Mouse (Mus musculus): Measurements from ENCODE around the gene Ube2l6. TPM values are rescaled to one million over a fixed set of nuclear protein-coding genes. Genes with fewer than 3 reads are reported as not detected.
A peak's percentile ranks its signal among the peaks of the same experiment; 100 is the strongest.

Gene Ube2l6
- total and polyA plus RNA-seq, 2 experiments: 44.3 to 106 TPM

- Histone ChIP-seq H3K4me3 (ENCODE audit: insufficient read depth, low read depth, low read length) (no peak overlapping the region), H3K27me3 (ENCODE audit: control insufficient read depth, insufficient read depth, low read length) (no peaks in the 10 kb centered on the region), H3K36me3 (ENCODE audit: control insufficient read depth, insufficient read depth, low read length) (peaks cover 14% of the 10 kb centered on the region), H3K4me1 (ENCODE audit: control insufficient read depth, insufficient read depth, low read length) (peaks cover 28% of the 10 kb centered on the region), H3K79me2 (ENCODE audit: control insufficient read depth, insufficient read depth, low read length) (no peaks in the 10 kb centered on the region), H3K27ac (replicated peaks; ENCODE audit: insufficient read depth, low read depth, low read length) (no peak overlapping the region), H3K9ac (ENCODE audit: low read depth, low read length) (no peak overlapping the region)
- WGBS: 73% methylated on average over 8 of the region's 8 CpGs
- DNase-seq (ENCODE audit: extremely low read depth, low read depth, low spot score): no peak
- TF ChIP-seq CTCF (IDR thresholded peaks at IDR 0.05; ENCODE audit: low read depth, low read length) (no peak), POLR2A (IDR thresholded peaks at IDR 0.05; ENCODE audit: extremely low read depth, insufficient read depth, low read length) (no peak)
These were observed 37.9 kb upstream of the Ube2l6 start for GRCm38 (mm10) chr2:84760777-84761176.

GRCm38 (mm10) chr2:84761309-84761708 lies 37.3 kb upstream of the Ube2l6 start:
- TF ChIP-seq CTCF (IDR thresholded peaks at IDR 0.05; ENCODE audit: low read depth, low read length) (no peak), POLR2A (IDR thresholded peaks at IDR 0.05; ENCODE audit: extremely low read depth, insufficient read depth, low read length) (no peak)
- WGBS: 44% methylated on average over 3 of the region's 3 CpGs
- peaks cover 26% of the 10 kb centered on the region for H3K4me1 ChIP-seq (ENCODE audit: control insufficient read depth, insufficient read depth, low read length)
- H3K9ac ChIP-seq (ENCODE audit: low read depth, low read length): no peak overlapping the region
- H3K36me3 ChIP-seq (ENCODE audit: control insufficient read depth, insufficient read depth, low read length): peaks cover 19% of the 10 kb centered on the region
- H3K27me3 ChIP-seq (ENCODE audit: control insufficient read depth, insufficient read depth, low read length): no peaks in the 10 kb centered on the region
- no peaks in the 10 kb centered on the region for H3K79me2 ChIP-seq (ENCODE audit: control insufficient read depth, insufficient read depth, low read length)
- no peak overlapping the region for H3K4me3 ChIP-seq (ENCODE audit: insufficient read depth, low read depth, low read length)
- no peak for DNase-seq (ENCODE audit: extremely low read depth, low read depth, low spot score)
- H3K27ac ChIP-seq (replicated peaks; ENCODE audit: insufficient read depth, low read depth, low read length): peak overlapping the region; percentile 98

- peak overlapping the region; percentile 100 for H3K27ac ChIP-seq (replicated peaks; ENCODE audit: insufficient read depth, low read depth, low read length)
- DNase-seq (ENCODE audit: extremely low read depth, low read depth, low spot score): peak; percentile 98
- H3K79me2 ChIP-seq (ENCODE audit: control insufficient read depth, insufficient read depth, low read length): no peaks in the 10 kb centered on the region
- H3K4me3 ChIP-seq (ENCODE audit: insufficient read depth, low read depth, low read length): no peak overlapping the region
- TF ChIP-seq POLR2A (IDR thresholded peaks at IDR 0.05; ENCODE audit: extremely low read depth, insufficient read depth, low read length) (no peak), CTCF (IDR thresholded peaks at IDR 0.05; ENCODE audit: low read depth, low read length) (no peak)
- H3K36me3 ChIP-seq (ENCODE audit: control insufficient read depth, insufficient read depth, low read length): peaks cover 25% of the 10 kb centered on the region
- H3K27me3 ChIP-seq (ENCODE audit: control insufficient read depth, insufficient read depth, low read length): no peaks in the 10 kb centered on the region
- 23% methylated on average over 1 of the region's 1 CpGs for WGBS
- H3K4me1 ChIP-seq (ENCODE audit: control insufficient read depth, insufficient read depth, low read length): peaks cover 22% of the 10 kb centered on the region
- H3K9ac ChIP-seq (ENCODE audit: low read depth, low read length): 0 out of 2 replicates have a peak overlapping the region, but pooled peaks have one; percentile 28
These were observed 36.8 kb upstream of the Ube2l6 start for GRCm38 (mm10) chr2:84761840-84762239.

- 39% methylated on average over 4 of the region's 4 CpGs for WGBS
- no peaks in the 10 kb centered on the region for H3K27me3 ChIP-seq (ENCODE audit: control insufficient read depth, insufficient read depth, low read length)
- H3K36me3 ChIP-seq (ENCODE audit: control insufficient read depth, insufficient read depth, low read length): peaks cover 29% of the 10 kb centered on the region
- H3K79me2 ChIP-seq (ENCODE audit: control insufficient read depth, insufficient read depth, low read length): no peaks in the 10 kb centered on the region
- no peak for TF ChIP-seq CTCF (IDR thresholded peaks at IDR 0.05; ENCODE audit: low read depth, low read length)
- no peak for TF ChIP-seq POLR2A (IDR thresholded peaks at IDR 0.05; ENCODE audit: extremely low read depth, insufficient read depth, low read length)
- H3K4me1 ChIP-seq (ENCODE audit: control insufficient read depth, insufficient read depth, low read length): peaks cover 19% of the 10 kb centered on the region
- peak; percentile 74 for DNase-seq (ENCODE audit: extremely low read depth, low read depth, low spot score)
- no peak overlapping the region for H3K4me3 ChIP-seq (ENCODE audit: insufficient read depth, low read depth, low read length)
- peak overlapping the region; percentile 100 for H3K27ac ChIP-seq (replicated peaks; ENCODE audit: insufficient read depth, low read depth, low read length)
- 0 out of 2 replicates have a peak overlapping the region, but pooled peaks have one; percentile 28 for H3K9ac ChIP-seq (ENCODE audit: low read depth, low read length)
These were observed 36.3 kb upstream of the Ube2l6 start for GRCm38 (mm10) chr2:84762295-84762694.

GRCm38 (mm10) chr2:84762818-84763217 lies 35.8 kb upstream of the Ube2l6 start:
- DNase-seq (ENCODE audit: extremely low read depth, low read depth, low spot score): peak; percentile 96
- Histone ChIP-seq H3K4me1 (ENCODE audit: control insufficient read depth, insufficient read depth, low read length) (peaks cover 19% of the 10 kb centered on the region), H3K36me3 (ENCODE audit: control insufficient read depth, insufficient read depth, low read length) (peaks cover 31% of the 10 kb centered on the region), H3K27ac (replicated peaks; ENCODE audit: insufficient read depth, low read depth, low read length) (peak overlapping the region; percentile 100), H3K27me3 (ENCODE audit: control insufficient read depth, insufficient read depth, low read length) (no peaks in the 10 kb centered on the region), H3K4me3 (ENCODE audit: insufficient read depth, low read depth, low read length) (no peak overlapping the region), H3K79me2 (ENCODE audit: control insufficient read depth, insufficient read depth, low read length) (no peaks in the 10 kb centered on the region), H3K9ac (ENCODE audit: low read depth, low read length) (no peak overlapping the region)
- TF ChIP-seq CTCF (IDR thresholded peaks at IDR 0.05; ENCODE audit: low read depth, low read length) (no peak), POLR2A (IDR thresholded peaks at IDR 0.05; ENCODE audit: extremely low read depth, insufficient read depth, low read length) (no peak)
- WGBS: 14% methylated on average over 1 of the region's 1 CpGs

GRCm38 (mm10) chr2:84770501-84770900 lies 28.1 kb upstream of the Ube2l6 start:
- no peak for DNase-seq (ENCODE audit: extremely low read depth, low read depth, low spot score)
- peaks cover 62% of the 10 kb centered on the region for H3K36me3 ChIP-seq (ENCODE audit: control insufficient read depth, insufficient read depth, low read length)
- TF ChIP-seq CTCF (IDR thresholded peaks at IDR 0.05; ENCODE audit: low read depth, low read length): no peak
- no peak for TF ChIP-seq POLR2A (IDR thresholded peaks at IDR 0.05; ENCODE audit: extremely low read depth, insufficient read depth, low read length)
- H3K4me1 ChIP-seq (ENCODE audit: control insufficient read depth, insufficient read depth, low read length): peaks cover 9% of the 10 kb centered on the region; the same call in 1 of the 2 replicates
- H3K9ac ChIP-seq (ENCODE audit: low read depth, low read length): no peak overlapping the region
- no peak overlapping the region for H3K4me3 ChIP-seq (ENCODE audit: insufficient read depth, low read depth, low read length)
- 55% methylated on average over 6 of the region's 6 CpGs for WGBS
- no peaks in the 10 kb centered on the region for H3K27me3 ChIP-seq (ENCODE audit: control insufficient read depth, insufficient read depth, low read length)
- no peak overlapping the region for H3K27ac ChIP-seq (replicated peaks; ENCODE audit: insufficient read depth, low read depth, low read length)
- H3K79me2 ChIP-seq (ENCODE audit: control insufficient read depth, insufficient read depth, low read length): peaks cover 7% of the 10 kb centered on the region; the same call in 1 of the 2 replicates
